Mouse (Mus musculus) E14TG2a.4 (cell line): ENCODE data around the gene Nop53.

Experiments used
- H3K27me3 ChIP-seq: 2 replicates; pipeline ENCODE4 v1.6.1; 2014; ENCODE audit warnings: low read length, control low read depth; ENCODE audit not compliant: insufficient read depth
- H3K36me3 ChIP-seq: 2 replicates; pipeline ENCODE4 v1.6.1; 2014; ENCODE audit warnings: low read length, control low read depth; ENCODE audit not compliant: insufficient read depth
- H3K4me1 ChIP-seq: replicated peaks from 2 replicates; pipeline ENCODE4 v1.6.1; 2014; ENCODE audit warnings: low read depth, low read length, control low read depth
- H3K4me3 ChIP-seq: replicated peaks from 2 replicates; pipeline ENCODE4 v1.5.1; 2014; ENCODE audit warnings: mild to moderate bottlenecking, low read length
- H3K9me3 ChIP-seq: 2 replicates; pipeline ENCODE4 v1.6.1; 2014; ENCODE audit warnings: low read length, control low read depth
- CTCF ChIP-seq: conservative IDR thresholded peaks from 2 replicates; pipeline ENCODE4 v1.5.1; 2014; ENCODE audit warnings: low read length
- NANOG ChIP-seq: IDR thresholded peaks from 2 replicates; pipeline ENCODE4 v1.6.1; 2014; ENCODE audit warnings: borderline replicate concordance, low read length, mixed read lengths
- POU5F1 ChIP-seq: IDR thresholded peaks from 2 replicates; pipeline ENCODE4 v1.6.1; 2014; ENCODE audit warnings: low read length, borderline replicate concordance

The Nop53 gene

DNA sequence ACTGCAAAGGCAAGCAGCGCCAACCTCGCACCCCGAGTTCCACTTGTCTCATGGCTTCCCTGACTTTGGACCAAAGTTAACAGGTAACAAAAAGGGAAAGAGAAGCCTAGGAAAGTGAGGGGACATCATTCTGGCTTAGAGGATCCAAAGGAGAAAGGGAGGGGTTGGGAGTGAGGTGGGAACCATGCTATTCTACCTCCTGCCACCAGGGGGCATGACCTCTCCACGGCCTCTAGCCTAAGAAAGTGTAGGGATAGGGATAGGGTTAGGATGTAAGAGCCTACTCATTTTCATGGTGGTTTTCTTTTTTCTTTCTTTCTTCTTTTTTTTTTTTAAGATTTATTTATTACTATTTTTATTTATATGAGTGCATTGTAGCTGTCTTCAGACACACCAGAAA, 30.0 kb upstream of the Nop53 start:
- TF ChIP-seq NANOG (no peak), CTCF (peak; percentile 95)
- peaks cover 9% of the 10 kb centered on the region for H3K9me3 ChIP-seq
- H3K4me3 ChIP-seq: peak overlapping the region; percentile 52; the same call in 1 of the 2 replicates
- 0 out of 2 replicates have a peak, but pooled peaks cover 3% of the 10 kb centered on the region for H3K27me3 ChIP-seq
- peaks cover 83% of the 10 kb centered on the region for H3K4me1 ChIP-seq
- peaks cover 59% of the 10 kb centered on the region for H3K36me3 ChIP-seq

DNA sequence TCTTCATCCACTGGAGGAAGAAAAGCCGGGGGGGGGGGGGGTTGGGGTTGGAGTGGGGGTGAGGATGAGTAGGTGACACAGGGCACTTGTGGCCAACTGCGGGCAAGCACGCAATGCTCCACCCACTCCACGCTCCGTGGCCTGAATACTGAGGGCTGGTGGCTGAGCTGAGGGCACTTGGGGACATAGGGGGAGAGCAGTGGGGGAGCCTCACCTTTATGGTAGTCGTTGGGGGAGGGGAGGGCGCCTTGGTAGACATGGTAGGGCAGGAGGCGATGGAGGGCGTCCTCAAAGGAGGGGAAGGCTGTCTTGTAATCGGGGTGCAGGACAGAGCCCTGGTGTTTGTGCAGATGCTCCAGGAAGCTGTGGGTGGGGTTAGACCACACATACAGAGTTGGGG, 29.6 kb upstream of the Nop53 start:
- Histone ChIP-seq H3K4me3 (peak overlapping the region; percentile 52; the same call in 1 of the 2 replicates), H3K9me3 (peaks cover 9% of the 10 kb centered on the region), H3K4me1 (peaks cover 78% of the 10 kb centered on the region), H3K27me3 (0 out of 2 replicates have a peak, but pooled peaks cover 3% of the 10 kb centered on the region), H3K36me3 (peaks cover 55% of the 10 kb centered on the region)
- no peak for TF ChIP-seq CTCF
- TF ChIP-seq POU5F1: no peak
- no peak for TF ChIP-seq NANOG

DNA sequence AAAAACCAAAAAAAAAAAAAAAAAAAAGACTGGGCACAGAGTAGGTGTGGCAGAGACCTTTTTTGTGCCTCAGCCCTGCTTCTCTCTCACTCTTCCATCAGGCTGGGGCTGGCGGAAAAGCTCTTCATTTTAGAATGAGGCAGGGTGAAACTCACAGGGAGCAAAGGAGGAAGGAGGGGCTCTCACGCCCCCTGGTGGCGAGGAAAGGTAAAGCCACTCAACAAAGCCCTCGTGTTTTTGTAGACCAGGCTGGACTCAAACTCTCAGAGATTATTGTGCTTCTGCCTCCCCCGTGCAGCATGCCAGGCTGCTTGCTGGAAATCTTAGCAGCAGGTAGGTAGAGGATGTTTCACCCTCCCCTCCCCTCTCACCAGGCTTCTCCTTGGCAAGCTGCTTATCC, 28.8 kb upstream of the Nop53 start:
- Histone ChIP-seq H3K4me3 (no peak overlapping the region), H3K9me3 (peaks cover 9% of the 10 kb centered on the region), H3K4me1 (peaks cover 71% of the 10 kb centered on the region), H3K36me3 (peaks cover 50% of the 10 kb centered on the region), H3K27me3 (peaks cover 6% of the 10 kb centered on the region; the same call in 1 of the 2 replicates)
- TF ChIP-seq NANOG: no peak
- TF ChIP-seq CTCF: peak; percentile 95
- no peak for TF ChIP-seq POU5F1

DNA sequence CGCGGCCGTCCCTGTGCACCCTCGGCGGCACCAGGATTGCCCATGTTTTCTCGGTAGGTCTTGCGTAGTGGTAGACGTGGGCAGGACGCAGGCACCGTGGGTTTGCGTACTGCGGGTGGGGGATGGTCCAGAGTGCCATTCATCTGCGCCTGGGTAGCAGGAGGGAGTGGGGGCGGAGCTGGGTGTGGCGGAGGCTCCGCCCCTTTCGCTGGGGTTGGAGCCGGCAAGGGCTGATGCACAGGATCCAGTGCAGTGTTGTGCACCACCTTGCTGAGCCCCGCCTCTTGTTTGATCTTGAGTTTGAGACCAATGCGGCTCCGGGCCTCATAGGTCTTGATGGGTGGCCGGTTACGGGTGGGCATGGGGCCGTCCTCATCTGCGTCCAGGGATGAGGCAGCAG, 26.4 kb upstream of the Nop53 start:
- H3K27me3 ChIP-seq: peaks cover 12% of the 10 kb centered on the region; the same call in 1 of the 2 replicates
- no peak for TF ChIP-seq NANOG
- no peak for TF ChIP-seq POU5F1
- TF ChIP-seq CTCF: no peak
- H3K4me3 ChIP-seq: peak overlapping the region; percentile 79
- peaks cover 52% of the 10 kb centered on the region for H3K4me1 ChIP-seq
- H3K9me3 ChIP-seq: no peaks in the 10 kb centered on the region
- H3K36me3 ChIP-seq: peaks cover 32% of the 10 kb centered on the region

DNA sequence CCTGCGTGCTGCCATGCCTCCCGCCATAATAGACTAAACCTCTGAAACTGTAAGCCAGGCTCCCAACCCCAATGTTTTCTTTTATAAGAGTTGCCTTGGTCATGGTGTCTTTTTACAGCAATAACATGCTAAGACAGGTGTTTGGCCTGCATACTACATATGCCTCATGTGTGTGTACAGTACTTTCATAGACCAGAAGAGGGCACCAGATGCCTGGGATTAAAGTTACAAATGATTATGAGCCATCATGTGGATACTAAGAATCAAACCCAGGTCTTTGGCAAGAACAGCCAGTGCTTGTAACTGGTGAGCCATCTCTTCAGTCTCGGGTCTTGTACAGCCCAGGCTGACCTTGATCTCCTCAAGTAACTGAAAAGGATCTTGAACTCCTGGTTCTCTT, 23.8 kb upstream of the Nop53 start:
- Histone ChIP-seq H3K9me3 (no peaks in the 10 kb centered on the region), H3K36me3 (peaks cover 17% of the 10 kb centered on the region), H3K27me3 (peaks cover 33% of the 10 kb centered on the region), H3K4me3 (no peak overlapping the region), H3K4me1 (peaks cover 42% of the 10 kb centered on the region)
- TF ChIP-seq CTCF (peak; percentile 51), NANOG (no peak), POU5F1 (no peak)

DNA sequence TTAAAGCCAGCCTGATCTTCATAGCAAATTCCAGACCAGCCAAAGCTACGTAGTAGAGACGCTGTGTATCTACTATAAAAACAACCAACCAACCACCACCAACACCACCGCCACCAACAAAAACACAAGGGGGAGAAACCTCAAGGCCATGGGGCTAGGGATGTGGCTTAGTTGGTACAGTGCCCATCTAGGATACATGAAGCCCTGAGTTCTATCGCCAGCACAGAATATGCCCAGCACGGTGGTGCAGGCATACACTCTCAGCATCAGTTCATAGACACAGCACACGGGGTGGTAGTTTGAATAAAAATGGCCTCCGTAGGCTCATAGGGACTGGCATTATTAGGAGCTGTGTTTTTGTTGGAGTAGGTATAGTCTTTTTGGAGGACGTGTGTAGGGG, 22.4 kb upstream of the Nop53 start:
- Histone ChIP-seq H3K36me3 (0 out of 2 replicates have a peak, but pooled peaks cover 4% of the 10 kb centered on the region), H3K4me3 (no peak overlapping the region), H3K27me3 (peaks cover 47% of the 10 kb centered on the region), H3K9me3 (no peaks in the 10 kb centered on the region), H3K4me1 (peaks cover 51% of the 10 kb centered on the region)
- TF ChIP-seq CTCF (no peak), POU5F1 (no peak), NANOG (no peak)

DNA sequence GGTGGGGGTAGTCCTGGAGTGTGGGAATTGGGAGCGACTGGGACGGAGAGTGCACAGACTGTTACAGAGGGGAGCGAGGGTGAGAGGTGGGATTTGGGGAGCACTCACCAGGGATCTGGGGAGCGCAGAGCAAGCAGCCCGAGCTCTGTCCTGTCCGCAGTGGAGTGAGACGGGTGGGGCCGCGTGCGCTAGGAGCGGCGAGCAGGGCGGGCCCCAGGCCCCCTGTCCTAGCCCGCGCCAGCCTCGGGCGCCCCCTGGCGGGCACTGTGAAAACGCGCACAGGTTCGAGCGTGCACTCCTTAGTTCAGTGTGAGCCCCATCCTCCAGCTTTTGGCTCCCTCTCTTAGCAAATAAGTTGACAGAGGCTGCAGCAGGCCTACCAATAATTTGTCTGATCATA, 21.4 kb upstream of the Nop53 start, which contains the start of gene Ehd2:
TSS of gene Ehd2 (minus strand) at position 256 of the 400 bp plus-strand sequence.
- peaks cover 48% of the 10 kb centered on the region for H3K27me3 ChIP-seq
- H3K36me3 ChIP-seq: no peaks in the 10 kb centered on the region
- H3K4me1 ChIP-seq: peaks cover 52% of the 10 kb centered on the region
- peak within 1 kb of the TSS; percentile 71 for H3K4me3 ChIP-seq
- TF ChIP-seq CTCF: peak; percentile 15
- TF ChIP-seq POU5F1: no peak
- no peaks in the 10 kb centered on the region for H3K9me3 ChIP-seq

DNA sequence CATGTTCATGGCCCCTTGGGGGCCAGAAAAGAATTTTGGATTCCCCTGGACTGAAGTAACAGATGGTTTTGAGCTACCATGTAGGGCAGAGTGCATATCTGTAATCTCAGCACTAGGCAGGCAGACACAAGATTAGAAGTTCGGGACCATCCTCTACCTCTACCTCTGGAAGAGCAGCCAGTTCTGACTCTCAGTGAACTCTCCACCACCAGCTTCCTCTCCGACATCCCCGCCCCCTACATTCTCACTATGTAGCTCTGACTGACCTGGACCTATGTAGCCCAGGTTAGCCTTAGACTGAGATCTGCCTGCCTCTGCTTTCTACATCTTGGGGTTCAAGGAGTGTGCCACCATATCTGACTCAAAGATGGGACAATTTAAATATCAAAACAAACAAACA, 20.6 kb upstream of the Nop53 start:
- no peaks in the 10 kb centered on the region for H3K36me3 ChIP-seq
- H3K9me3 ChIP-seq: no peaks in the 10 kb centered on the region

More for the DNA sequence above, 20.6 kb upstream of the Nop53 start:
- Histone ChIP-seq H3K27me3 (peaks cover 49% of the 10 kb centered on the region), H3K4me1 (peaks cover 51% of the 10 kb centered on the region), H3K4me3 (no peak overlapping the region)
- TF ChIP-seq POU5F1 (no peak), CTCF (no peak), NANOG (no peak)
